In genomic region chr1:187258756-187259155, GRCm38 (mm10) we compare ENCODE assay signal across 28 mouse cellular contexts. TPM values are rescaled to one million over a fixed set of nuclear protein-coding genes. Genes with fewer than 3 reads are reported as not detected.
A peak's percentile ranks its signal among the peaks of the same experiment; 100 is the strongest.
DNase-seq lines count a peak whose midpoint lies in the region; ATAC-seq and TF ChIP-seq lines count a peak whose summit lies in the region.
"Had no signal": no experiment of that assay in that cellular context is flagged by ENCODE, and none has a peak within 500 bp of the region (broad histone marks: within the 10 kb centered on the region; RNA-seq: fewer than 3 reads in every experiment).

No protein-coding gene starts in this region.

- in situ Hi-C loops in Patski (cut with MboI; ENCODE audit: low pct_unique_long_range_greater_than_20kb) = no loop called here

- H3K4me3 ChIP-seq in hindbrain, embryonic 14.5 days (replicated peaks; ENCODE audit: low read length) = no peak overlapping the region
- no peak overlapping the region for H3K4me3 ChIP-seq in hindbrain, embryonic 12.5 days
- H3K4me3 ChIP-seq in left cerebral cortex, adult 2 months = no peak overlapping the region
- H3K4me3 ChIP-seq: embryonic facial prominence, embryonic 12.5 days; forebrain, embryonic 15.5 days; heart, embryonic 10.5 days; heart, embryonic 15.5 days; limb, embryonic 13.5 days; megakaryocyte, embryonic 14.5 days; midbrain, embryonic 12.5 days had no signal

- H3K4me2 ChIP-seq in hindbrain, embryonic 14.5 days (replicated peaks) = no peak overlapping the region
- H3K4me2 ChIP-seq in hindbrain, embryonic 12.5 days (replicated peaks) = no peak overlapping the region
- H3K4me2 ChIP-seq: embryonic facial prominence, embryonic 12.5 days; forebrain, embryonic 15.5 days; heart, embryonic 15.5 days; limb, embryonic 13.5 days; liver, embryonic 11.5 days; midbrain, embryonic 12.5 days had no signal

- TF ChIP-seq CTCF in left cerebral cortex, adult 2 months (IDR thresholded peaks at IDR 0.05) = peak; percentile 26
- TF ChIP-seq CTCF in Patski (IDR thresholded peaks at IDR 0.05) = peak; percentile 24
- TF ChIP-seq CTCF in brain, embryonic 14.5 days (IDR thresholded peaks at IDR 0.05; ENCODE audit: borderline replicate concordance, extremely low read depth, insufficient read depth, insufficient read length) = peak; percentile 28; the same call in 1 of the 2 replicates

- CTCF ChIA-PET in Patski (lab: Charles Lee) = interaction anchor here (1.1 kb wide), 1 partner anchor 10 kb away, joined by 3 read pairs; no protein-coding TSS in a partner anchor

- no peak overlapping the region for H3K27ac ChIP-seq in hindbrain, embryonic 14.5 days
- H3K27ac ChIP-seq in hindbrain, embryonic 12.5 days = no peak overlapping the region
- no peak overlapping the region for H3K27ac ChIP-seq in left cerebral cortex, adult 2 months
- H3K27ac ChIP-seq: embryonic facial prominence, embryonic 12.5 days; forebrain, embryonic 15.5 days; heart, embryonic 10.5 days; heart, embryonic 15.5 days; limb, embryonic 13.5 days; midbrain, embryonic 12.5 days had no signal

- POLR2A ChIA-PET in Patski (lab: Charles Lee) = no interaction called here

- H3K4me1 ChIP-seq in hindbrain, embryonic 14.5 days (replicated peaks; ENCODE audit: control insufficient read depth, insufficient read depth, low read length) = no peaks in the 10 kb centered on the region
- 0 out of 2 replicates have a peak, but pooled peaks cover 12% of the 10 kb centered on the region for H3K4me1 ChIP-seq in hindbrain, embryonic 12.5 days
- H3K4me1 ChIP-seq: forebrain, embryonic 15.5 days; heart, embryonic 15.5 days; megakaryocyte, embryonic 14.5 days had no signal

- no peak for TF ChIP-seq POLR2A in brain, embryonic 14.5 days (IDR thresholded peaks at IDR 0.05; ENCODE audit: borderline replicate concordance, extremely low read depth, insufficient read depth, insufficient read length, poor library complexity, severe bottlenecking)

- ATAC-seq in hindbrain, embryonic 14.5 days (ENCODE audit: low FRiP score) = no peak
- ATAC-seq in hindbrain, embryonic 12.5 days (ENCODE audit: low FRiP score) = no peak
- ATAC-seq in Patski = no peak
- ATAC-seq in CD4-positive, CD25-positive, alpha-beta regulatory T cell, adult 4 months = no peak
- ATAC-seq: forebrain, embryonic 15.5 days; inflammation-experienced regulatory T-cells, adult 6 months had no signal

- no peaks in the 10 kb centered on the region for H3K27me3 ChIP-seq in hindbrain, embryonic 14.5 days (ENCODE audit: control insufficient read depth, insufficient read depth, low read length)
- no peaks in the 10 kb centered on the region for H3K27me3 ChIP-seq in hindbrain, embryonic 12.5 days
- H3K27me3 ChIP-seq in Patski = no peaks in the 10 kb centered on the region
- H3K27me3 ChIP-seq: CH12.LX; embryonic facial prominence, embryonic 12.5 days; forebrain, embryonic 15.5 days; heart, embryonic 15.5 days; limb, embryonic 13.5 days; megakaryocyte, embryonic 14.5 days; midbrain, embryonic 12.5 days had no signal

- intact Hi-C loops in left cerebral cortex, adult 2 months (cut with DNase I) = no loop called here

- H3K9ac ChIP-seq in hindbrain, embryonic 14.5 days = no peak overlapping the region
- no peak overlapping the region for H3K9ac ChIP-seq in hindbrain, embryonic 12.5 days
- H3K9ac ChIP-seq: embryonic facial prominence, embryonic 12.5 days; forebrain, embryonic 15.5 days; heart, embryonic 15.5 days; limb, embryonic 13.5 days; midbrain, embryonic 12.5 days had no signal

- peak; percentile 38 for DNase-seq in hindbrain, embryonic 14.5 days (ENCODE audit: low spot score)
- no peak for DNase-seq in left cerebral cortex, adult 2 months (ENCODE audit: extremely low spot score in 1 of 2, low spot score in 2 of 2)
- DNase-seq in left cerebral cortex, adult 11 months (ENCODE audit: low spot score) = no peak
- no peak for DNase-seq in Patski (ENCODE audit: low read depth, low spot score)
- DNase-seq in brain, embryonic 14.5 days (ENCODE audit: low read depth) = no peak
- DNase-seq: adrenal gland, postnatal 14 days; B cell, adult 2 months; cerebellum, adult 9-10 months; cerebellum, postnatal 36 days; embryo, embryonic 11 days; kidney, adult 2 months; kidney, postnatal 25 days; lung, postnatal 4 days; thymus, postnatal 4 days had no signal

- 71% methylated on average over 4 of the region's 4 CpGs for WGBS in hindbrain, embryonic 14.5 days
- 80% methylated on average over 4 of the region's 4 CpGs for WGBS in hindbrain, embryonic 12.5 days

- no peaks in the 10 kb centered on the region for H3K36me3 ChIP-seq in hindbrain, embryonic 14.5 days (replicated peaks; ENCODE audit: control insufficient read depth, insufficient read depth)
- H3K36me3 ChIP-seq in hindbrain, embryonic 12.5 days = no peaks in the 10 kb centered on the region
- H3K36me3 ChIP-seq: embryonic facial prominence, embryonic 12.5 days; forebrain, embryonic 15.5 days; heart, embryonic 10.5 days; heart, embryonic 15.5 days; midbrain, embryonic 12.5 days had no signal

- H3K9me3 ChIP-seq in hindbrain, embryonic 14.5 days (ENCODE audit: control insufficient read depth, low read length) = no peaks in the 10 kb centered on the region
- no peaks in the 10 kb centered on the region for H3K9me3 ChIP-seq in hindbrain, embryonic 12.5 days (replicated peaks)
- H3K9me3 ChIP-seq: embryonic facial prominence, embryonic 12.5 days; forebrain, embryonic 15.5 days; heart, embryonic 10.5 days; heart, embryonic 15.5 days; limb, embryonic 13.5 days; megakaryocyte, embryonic 14.5 days; midbrain, embryonic 12.5 days had no signal

RNA-seq across cellular contexts. Expression of gene Gpatch2, which starts 43.4 kb away (rescaled TPM):
- polyA plus RNA-seq in hindbrain, embryonic 14.5 days (2014; fragmentation: Nextera tagmentation; extraction: Ambion mirVana) = 17.3 and 17.5 TPM in 2 replicates
- polyA plus RNA-seq in hindbrain, embryonic 12.5 days (2016; fragmentation: Nextera tagmentation; extraction: Ambion mirVana) = 29.0 and 30.7 TPM in 2 replicates
- 10 to 100 TPM; 22.2 to 22.3 TPM for total RNA-seq in left cerebral cortex, adult 2 months (2021)
- 15.9 TPM for polyA plus RNA-seq in Patski (2021)
- 19.4 and 20.2 TPM in 2 replicates for polyA plus RNA-seq in brain, embryonic 14.5 days (2012; rRNA removed)
- 10 to 100 TPM; 22.7 to 23.3 TPM for polyA plus RNA-seq in CD4-positive, CD25-positive, alpha-beta regulatory T cell, adult 4 months (2017; shearing (Covaris generic))

RNA-seq across cellular contexts. Expression of gene Spata17, which starts 43.5 kb away (rescaled TPM):
- 0.97 and 2.8 TPM in 2 replicates for polyA plus RNA-seq in hindbrain, embryonic 14.5 days (2014; fragmentation: Nextera tagmentation; extraction: Ambion mirVana)
- polyA plus RNA-seq in hindbrain, embryonic 12.5 days (2016; fragmentation: Nextera tagmentation; extraction: Ambion mirVana) = 2.0 and 2.8 TPM in 2 replicates
- total RNA-seq in left cerebral cortex, adult 2 months (2021) = under 1 TPM; 0.36 to 0.70 TPM
- 1.7 TPM for polyA plus RNA-seq in Patski (2021)
- 0.83 and 0.96 TPM in 2 replicates for polyA plus RNA-seq in brain, embryonic 14.5 days (2012; rRNA removed)
- not detected for polyA plus RNA-seq in CD4-positive, CD25-positive, alpha-beta regulatory T cell, adult 4 months (2017; shearing (Covaris generic))
- total RNA-seq: CH12.LX; gastrocnemius, adult 8-10 months; monocyte, adult 5-6 weeks had no signal
- polyA plus RNA-seq: inflammation-experienced regulatory T-cells, adult 6 months had no signal
